Comparison of ENCODE assay signal across 14 mouse cellular contexts in the genomic region with DNA sequence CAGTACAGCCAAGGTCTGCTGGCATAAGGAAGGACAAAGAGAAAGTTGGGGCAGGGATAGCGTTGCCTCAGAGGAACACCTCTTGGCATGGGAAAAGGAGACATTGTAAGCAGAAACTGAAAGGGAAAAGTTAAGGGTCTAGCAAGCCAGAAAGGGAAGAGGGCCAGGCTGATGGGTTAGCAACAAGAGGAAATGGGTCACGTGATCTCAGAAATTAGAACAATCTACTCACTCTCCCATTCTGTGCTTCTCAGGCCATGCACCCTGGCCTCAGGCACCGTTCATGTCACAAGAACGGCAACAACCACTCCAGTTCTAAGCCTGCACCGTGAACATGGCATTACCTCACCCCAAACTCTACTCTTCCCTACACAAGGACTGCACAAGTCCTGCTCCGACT. TPM values are rescaled to one million over a fixed set of nuclear protein-coding genes. Genes with fewer than 3 reads are reported as not detected.
A peak's percentile ranks its signal among the peaks of the same experiment; 100 is the strongest.
DNase-seq lines count a peak whose midpoint lies in the region; ATAC-seq and TF ChIP-seq lines count a peak whose summit lies in the region.
"Had no signal": no experiment of that assay in that cellular context is flagged by ENCODE, and none has a peak within 500 bp of the region (broad histone marks: within the 10 kb centered on the region; RNA-seq: fewer than 3 reads in every experiment).

No protein-coding gene starts in this region.

- H3K9ac ChIP-seq in heart, embryonic 13.5 days, result no peak overlapping the region; the same call in 1 of the 2 replicates
- H3K9ac ChIP-seq in liver, embryonic 14.5 days (replicated peaks), result peak overlapping the region; percentile 89
- H3K9ac ChIP-seq in forebrain, embryonic 12.5 days, result no peak overlapping the region
- no peak overlapping the region for H3K9ac ChIP-seq in stomach, postnatal 0 days (ENCODE audit: low read length)
- H3K9ac ChIP-seq: forebrain, postnatal 0 days; kidney, embryonic 15.5 days had no signal

- TF ChIP-seq CTCF in liver, embryonic 14.5 days (IDR thresholded peaks at IDR 0.05; ENCODE audit: low read depth), result no peak
- no peak for TF ChIP-seq CTCF in stomach, postnatal 0 days (IDR thresholded peaks at IDR 0.05; ENCODE audit: low read depth)

- ATAC-seq in heart, embryonic 13.5 days (ENCODE audit: extremely low read depth, insufficient number of reproducible peaks, low FRiP score, low TSS enrichment), result no peak
- no peak for ATAC-seq in liver, embryonic 14.5 days (ENCODE audit: insufficient read depth)
- peak; percentile 3; the same call in 1 of the 2 replicates for ATAC-seq in neutrophil, adult 5-6 weeks (ENCODE audit: extremely low read depth, insufficient number of reproducible peaks, low FRiP score, poor library complexity, severe bottlenecking)
- no peak for ATAC-seq in forebrain, embryonic 12.5 days (ENCODE audit: low FRiP score)
- ATAC-seq in stomach, postnatal 0 days (ENCODE audit: low FRiP score, low TSS enrichment), result no peak
- ATAC-seq: forebrain, postnatal 0 days had no signal

- H3K4me1 ChIP-seq in heart, embryonic 13.5 days, result peaks cover 52% of the 10 kb centered on the region
- H3K4me1 ChIP-seq in liver, embryonic 14.5 days (replicated peaks; ENCODE audit: control insufficient read depth in 2 of 2, insufficient read depth in 2 of 2, low read length in 1 of 2), result peaks cover 60 to 65% of the 10 kb centered on the region in 2 experiments
- H3K4me1 ChIP-seq in forebrain, embryonic 12.5 days, result no peaks in the 10 kb centered on the region
- 0 out of 2 replicates have a peak, but pooled peaks cover 2% of the 10 kb centered on the region for H3K4me1 ChIP-seq in stomach, postnatal 0 days (replicated peaks; ENCODE audit: control insufficient read depth, insufficient read depth)

- 56% methylated on average over 6 of the region's 6 CpGs for WGBS in heart, embryonic 13.5 days
- 47% methylated on average over 6 of the region's 6 CpGs for WGBS in liver, embryonic 14.5 days (ENCODE audit: insufficient replicate concordance)
- 96% methylated on average over 6 of the region's 6 CpGs for WGBS in forebrain, embryonic 12.5 days
- WGBS in stomach, postnatal 0 days, result 67% methylated on average over 6 of the region's 6 CpGs

- H3K36me3 ChIP-seq in heart, embryonic 13.5 days, result no peaks in the 10 kb centered on the region
- no peaks in the 10 kb centered on the region for H3K36me3 ChIP-seq in liver, embryonic 14.5 days (replicated peaks; ENCODE audit: control insufficient read depth, insufficient read depth, low read depth)
- H3K36me3 ChIP-seq in forebrain, embryonic 12.5 days (replicated peaks), result no peaks in the 10 kb centered on the region
- no peaks in the 10 kb centered on the region for H3K36me3 ChIP-seq in stomach, postnatal 0 days (ENCODE audit: control insufficient read depth, insufficient read depth, low read length)
- H3K36me3 ChIP-seq: kidney, embryonic 15.5 days had no signal

- H3K27ac ChIP-seq in heart, embryonic 13.5 days (replicated peaks), result peak overlapping the region; percentile 65
- peak overlapping the region; percentile 100 for H3K27ac ChIP-seq in liver, embryonic 14.5 days
- H3K27ac ChIP-seq in forebrain, embryonic 12.5 days, result no peak overlapping the region
- no peak overlapping the region for H3K27ac ChIP-seq in stomach, postnatal 0 days (replicated peaks)

- H3K4me2 ChIP-seq in heart, embryonic 13.5 days, result no peak overlapping the region
- H3K4me2 ChIP-seq in liver, embryonic 14.5 days (ENCODE audit: low read depth), result peak overlapping the region; percentile 82
- H3K4me2 ChIP-seq in forebrain, embryonic 12.5 days, result no peak overlapping the region
- H3K4me2 ChIP-seq in stomach, postnatal 0 days (replicated peaks; ENCODE audit: low read depth), result no peak overlapping the region
- H3K4me2 ChIP-seq: kidney, embryonic 15.5 days had no signal

- no peaks in the 10 kb centered on the region for H3K27me3 ChIP-seq in heart, embryonic 13.5 days (replicated peaks)
- H3K27me3 ChIP-seq in liver, embryonic 14.5 days (ENCODE audit: control insufficient read depth, insufficient read depth, low read length), result no peaks in the 10 kb centered on the region; the same call in 1 of the 2 replicates
- no peaks in the 10 kb centered on the region for H3K27me3 ChIP-seq in forebrain, embryonic 12.5 days
- no peaks in the 10 kb centered on the region for H3K27me3 ChIP-seq in stomach, postnatal 0 days (ENCODE audit: control insufficient read depth, insufficient read depth, low read length)
- H3K27me3 ChIP-seq: kidney, embryonic 15.5 days had no signal

- no peak overlapping the region for H3K4me3 ChIP-seq in heart, embryonic 13.5 days
- no peak overlapping the region for H3K4me3 ChIP-seq in liver, embryonic 14.5 days (ENCODE audit: insufficient read depth in 1 of 2, low read depth in 2 of 2, low read length in 2 of 2)
- H3K4me3 ChIP-seq in forebrain, embryonic 12.5 days (replicated peaks), result no peak overlapping the region
- H3K4me3 ChIP-seq in stomach, postnatal 0 days (ENCODE audit: low read depth, low read length), result no peak overlapping the region
- H3K4me3 ChIP-seq: kidney, embryonic 15.5 days had no signal

- no peak for TF ChIP-seq EP300 in liver, embryonic 14.5 days (IDR thresholded peaks at IDR 0.05; ENCODE audit: low read depth)
- TF ChIP-seq EP300 in stomach, postnatal 0 days (optimal IDR thresholded peaks at IDR 0.05), result no peak

- intact Hi-C loops in heart, postnatal 14 days (cut with DNase I), result no loop called here

- DNase-seq in heart, postnatal 14 days, result no peak
- DNase-seq in MEL-GATA-1-ER (ENCODE audit: extremely low read depth, low read depth), result peak; percentile 27
- DNase-seq in liver, embryonic 14.5 days (ENCODE audit: low read depth in 3 of 3, low spot score in 3 of 3), result no peak
- no peak for DNase-seq in stomach, postnatal 0 days (ENCODE audit: low spot score)
- DNase-seq: adrenal gland, postnatal 36 days; cerebellum, adult 9-11 months; forebrain, postnatal 0 days; lung, postnatal 10 days; midbrain, embryonic 14.5 days; right cerebral cortex, postnatal 25 days had no signal

- no peaks in the 10 kb centered on the region for H3K9me3 ChIP-seq in heart, embryonic 13.5 days
- H3K9me3 ChIP-seq in liver, embryonic 14.5 days (ENCODE audit: control insufficient read depth, low read length), result no peaks in the 10 kb centered on the region
- H3K9me3 ChIP-seq in forebrain, embryonic 12.5 days, result no peaks in the 10 kb centered on the region
- no peaks in the 10 kb centered on the region for H3K9me3 ChIP-seq in stomach, postnatal 0 days (ENCODE audit: control insufficient read depth, low read length)
- H3K9me3 ChIP-seq: kidney, embryonic 15.5 days had no signal

RNA-seq across cellular contexts. Expression of a gene that starts 54.8 kb away (rescaled TPM):
- polyA plus RNA-seq in heart, embryonic 13.5 days (2015; fragmentation: Nextera tagmentation; extraction: Ambion mirVana), result 180 and 217 TPM in 2 replicates
- 1 to 10 TPM; 6.2 to 8.5 TPM for total RNA-seq in heart, postnatal 14 days (2021)
- polyA plus RNA-seq in liver, embryonic 14.5 days (2012; rRNA removed), result 173 and 192 TPM in 2 replicates
- 259 and 296 TPM in 2 replicates for polyA plus RNA-seq in liver, embryonic 14.5 days (2014; fragmentation: Nextera tagmentation; extraction: Ambion mirVana)
- total RNA-seq in neutrophil, adult 5-6 weeks (2017), result 70.1 and 76.1 TPM in 2 replicates
- 110 and 113 TPM in 2 replicates for polyA plus RNA-seq in forebrain, embryonic 12.5 days (2016; fragmentation: Nextera tagmentation; extraction: Ambion mirVana)
- polyA plus RNA-seq in stomach, postnatal 0 days (2015; fragmentation: Nextera tagmentation; extraction: Ambion mirVana), result 36.9 and 39.8 TPM in 2 replicates

Comparison
In these comparisons a context has a peak if more than half of its experiments do, and no peak if none do; other contexts are left out.
1. H3K27ac ChIP-seq: peak in heart, embryonic 13.5 days (single experiment) and liver, embryonic 14.5 days (single experiment); none in forebrain, embryonic 12.5 days (single experiment) and stomach, postnatal 0 days (single experiment).